Mouse (Mus musculus) forebrain, embryonic 10.5 days (tissue): ENCODE results near the gene Zfp941. TPM values are rescaled to one million over a fixed set of nuclear protein-coding genes. Genes with fewer than 3 reads are reported as not detected.

Experiments
- DNase-seq: peaks from one replicate; pipeline ENCODE4 v3.0.0-alpha.2; 2017; ENCODE audit warnings: low spot score; ENCODE audit errors: extremely low spot score
- H3K27ac ChIP-seq: fragments of 300-500 bp; sonication (generic); 2 replicates; pipeline ENCODE4 v1.5.1; 2016; ENCODE audit warnings: mild to moderate bottlenecking
- H3K27me3 ChIP-seq: fragments of 300-500 bp; sonication (generic); 2 replicates; pipeline ENCODE4 v1.6.1; 2016; ENCODE audit warnings: mild to moderate bottlenecking; ENCODE audit not compliant: poor library complexity, severe bottlenecking
- H3K36me3 ChIP-seq: fragments of 300-500 bp; sonication (generic); replicated peaks from 2 replicates; pipeline ENCODE4 v1.6.1; 2016; ENCODE audit warnings: mild to moderate bottlenecking, moderate library complexity
- H3K4me1 ChIP-seq: fragments of 300-500 bp; sonication (generic); 2 replicates; pipeline ENCODE4 v1.6.1; 2016
- H3K4me3 ChIP-seq: fragments of 300-500 bp; sonication (generic); 2 replicates; pipeline ENCODE4 v1.5.1; 2016; ENCODE audit warnings: mild to moderate bottlenecking, moderate library complexity
- H3K9me3 ChIP-seq: fragments of 300-500 bp; sonication (generic); 2 replicates; pipeline ENCODE4 v1.6.1; 2016; ENCODE audit warnings: mild to moderate bottlenecking, moderate library complexity
- WGBS: fragments of 180-500 bp; shearing (Covaris S2); methylation state at CpG from one replicate; pipeline ENCODE4 v1.1.7; 2016; 5-methylcytosine and 5-hydroxymethylcytosine counted together
- polyA plus RNA-seq: library from polyadenylated mRNA; unstranded; fragments of >200 nt; fragmentation: Nextera tagmentation; extraction: Ambion mirVana; gene quantifications from 2 replicates; pipeline ENCODE4 v1.2.1, GENCODE M21; 2016

The Zfp941 gene
- polyA plus RNA-seq: 3.7 and 3.8 TPM in 2 replicates

- DNase-seq: peak; percentile 67
- Histone ChIP-seq H3K4me3 (peak within 1 kb of the TSS; percentile 69), H3K4me1 (peaks cover 10% of the 10 kb centered on the region), H3K9me3 (no peaks in the 10 kb centered on the region), H3K36me3 (no peaks in the 10 kb centered on the region), H3K27me3 (peaks cover 4% of the 10 kb centered on the region; the same call in 1 of the 2 replicates), H3K27ac (peak within 1 kb of the TSS; percentile 83)
- WGBS: under 1% methylated on average over 21 of the region's 21 CpGs
Measured at GRCm38 (mm10) chr7:140821653-140822329, at the start of gene Zfp941. Gene Zfp941, minus strand, starts transcription at chr7:140822178.

GRCm38 (mm10) chr7:140864761-140865160 lies 42.8 kb upstream of the Zfp941 start:
- no peak for DNase-seq
- Histone ChIP-seq H3K27me3 (no peaks in the 10 kb centered on the region), H3K9me3 (no peaks in the 10 kb centered on the region), H3K36me3 (peaks cover 77% of the 10 kb centered on the region), H3K4me1 (no peaks in the 10 kb centered on the region), H3K27ac (no peak overlapping the region), H3K4me3 (no peak overlapping the region)
- WGBS: 87% methylated on average over 12 of the region's 12 CpGs

- no peaks in the 10 kb centered on the region for H3K27me3 ChIP-seq
- peaks cover 22% of the 10 kb centered on the region for H3K4me1 ChIP-seq
- DNase-seq: no peak
- H3K9me3 ChIP-seq: no peaks in the 10 kb centered on the region
- H3K36me3 ChIP-seq: peaks cover 75% of the 10 kb centered on the region
- no peak overlapping the region for H3K27ac ChIP-seq
- H3K4me3 ChIP-seq: no peak overlapping the region
- 91% methylated on average over 5 of the region's 5 CpGs for WGBS
Measured at GRCm38 (mm10) chr7:140860728-140861127, 38.8 kb upstream of the Zfp941 start.

- Histone ChIP-seq H3K4me1 (peaks cover 29% of the 10 kb centered on the region), H3K4me3 (no peak overlapping the region), H3K27ac (no peak overlapping the region), H3K36me3 (peaks cover 68% of the 10 kb centered on the region), H3K27me3 (no peaks in the 10 kb centered on the region), H3K9me3 (no peaks in the 10 kb centered on the region)
- DNase-seq: no peak
- WGBS: 87% methylated on average over 6 of the region's 6 CpGs
Measured at GRCm38 (mm10) chr7:140859997-140860396, 38.0 kb upstream of the Zfp941 start.

GRCm38 (mm10) chr7:140858746-140859145 lies 36.8 kb upstream of the Zfp941 start:
- 92% methylated on average over 8 of the region's 8 CpGs for WGBS
- no peak for DNase-seq
- peak overlapping the region; percentile 87; the same call in 1 of the 2 replicates for H3K4me3 ChIP-seq
- peaks cover 65% of the 10 kb centered on the region for H3K36me3 ChIP-seq
- no peak overlapping the region for H3K27ac ChIP-seq
- H3K9me3 ChIP-seq: no peaks in the 10 kb centered on the region
- peaks cover 32% of the 10 kb centered on the region for H3K4me1 ChIP-seq
- H3K27me3 ChIP-seq: no peaks in the 10 kb centered on the region

GRCm38 (mm10) chr7:140857550-140858505 lies 35.9 kb upstream of the Zfp941 start, which contains the start of gene Bet1l:
Gene Bet1l, minus strand, starts transcription at chr7:140857577.
- WGBS: 44% methylated on average over 40 of the region's 40 CpGs
- Histone ChIP-seq H3K4me3 (peak within 1 kb of the TSS; percentile 87), H3K36me3 (peaks cover 65% of the 10 kb centered on the region), H3K27ac (peak within 1 kb of the TSS; percentile 89), H3K27me3 (no peaks in the 10 kb centered on the region), H3K4me1 (peaks cover 32% of the 10 kb centered on the region), H3K9me3 (no peaks in the 10 kb centered on the region)
- no peak for DNase-seq

GRCm38 (mm10) chr7:140856785-140857549 lies 35.0 kb upstream of the Zfp941 start, which contains the start of gene Ric8a:
Gene Ric8a, plus strand, starts transcription at chr7:140856957.
- Histone ChIP-seq H3K36me3 (peaks cover 65% of the 10 kb centered on the region), H3K27ac (peak within 1 kb of the TSS; percentile 89), H3K27me3 (no peaks in the 10 kb centered on the region), H3K9me3 (no peaks in the 10 kb centered on the region), H3K4me3 (peak within 1 kb of the TSS; percentile 87), H3K4me1 (peaks cover 32% of the 10 kb centered on the region)
- under 1% methylated on average over 50 of the region's 50 CpGs for WGBS
- peak; percentile 77 for DNase-seq

- Histone ChIP-seq H3K27me3 (no peaks in the 10 kb centered on the region), H3K36me3 (peaks cover 64% of the 10 kb centered on the region), H3K4me1 (peaks cover 32% of the 10 kb centered on the region), H3K27ac (peak within 1 kb of the TSS; percentile 89), H3K9me3 (no peaks in the 10 kb centered on the region), H3K4me3 (peak within 1 kb of the TSS; percentile 87)
- 2% methylated on average over 51 of the region's 51 CpGs for WGBS
- DNase-seq: peak; percentile 92
Measured at GRCm38 (mm10) chr7:140855860-140856784, 34.1 kb upstream of the Zfp941 start, which contains the start of gene Gm45785. Gene Gm45785, minus strand, starts transcription at chr7:140856331.

- Histone ChIP-seq H3K4me1 (peaks cover 32% of the 10 kb centered on the region), H3K27ac (peak overlapping the region; percentile 89), H3K9me3 (no peaks in the 10 kb centered on the region), H3K27me3 (no peaks in the 10 kb centered on the region), H3K36me3 (peaks cover 55% of the 10 kb centered on the region), H3K4me3 (peak overlapping the region; percentile 87)
- WGBS: 79% methylated on average over 9 of the region's 9 CpGs
- no peak for DNase-seq
Measured at GRCm38 (mm10) chr7:140855181-140855580, 33.2 kb upstream of the Zfp941 start.

GRCm38 (mm10) chr7:140854483-140854882 lies 32.5 kb upstream of the Zfp941 start:
- WGBS: 96% methylated on average over 18 of the region's 18 CpGs
- H3K27me3 ChIP-seq: no peaks in the 10 kb centered on the region
- H3K27ac ChIP-seq: no peak overlapping the region
- no peaks in the 10 kb centered on the region for H3K9me3 ChIP-seq
- DNase-seq: no peak
- H3K36me3 ChIP-seq: peaks cover 48% of the 10 kb centered on the region
- H3K4me1 ChIP-seq: peaks cover 32% of the 10 kb centered on the region
- no peak overlapping the region; the same call in 1 of the 2 replicates for H3K4me3 ChIP-seq

GRCm38 (mm10) chr7:140853386-140853785 lies 31.4 kb upstream of the Zfp941 start:
- peaks cover 23% of the 10 kb centered on the region for H3K4me1 ChIP-seq
- no peak overlapping the region for H3K27ac ChIP-seq
- no peaks in the 10 kb centered on the region for H3K27me3 ChIP-seq
- no peaks in the 10 kb centered on the region for H3K9me3 ChIP-seq
- 93% methylated on average over 9 of the region's 9 CpGs for WGBS
- no peak overlapping the region for H3K4me3 ChIP-seq
- DNase-seq: no peak
- H3K36me3 ChIP-seq: peaks cover 37% of the 10 kb centered on the region
